ENCODE assay signal across 13 mouse cellular contexts in genomic region chr4:152190096-152190653, GRCm38 (mm10). TPM values are rescaled to one million over a fixed set of nuclear protein-coding genes. Genes with fewer than 3 reads are reported as not detected.
DNase-seq lines count a peak whose midpoint lies in the region; ATAC-seq and TF ChIP-seq lines count a peak whose summit lies in the region.
"Had no signal": no experiment of that assay in that cellular context is flagged by ENCODE, and none has a peak within 500 bp of the region (broad histone marks: within the 10 kb centered on the region; RNA-seq: fewer than 3 reads in every experiment).

No protein-coding gene starts in this region.

- no peak overlapping the region for H3K9ac ChIP-seq in hindbrain, postnatal 0 days (replicated peaks; ENCODE audit: low read length)
- H3K9ac ChIP-seq in hindbrain, embryonic 12.5 days: no peak overlapping the region
- no peak overlapping the region for H3K9ac ChIP-seq in heart, embryonic 16.5 days (ENCODE audit: low read length)
- H3K9ac ChIP-seq: embryonic facial prominence, embryonic 12.5 days had no signal

- H3K9me3 ChIP-seq in hindbrain, postnatal 0 days (ENCODE audit: low read length): no peaks in the 10 kb centered on the region
- H3K9me3 ChIP-seq in hindbrain, embryonic 12.5 days (replicated peaks): no peaks in the 10 kb centered on the region
- no peaks in the 10 kb centered on the region for H3K9me3 ChIP-seq in heart, embryonic 16.5 days (replicated peaks; ENCODE audit: control insufficient read depth, low read length)
- H3K9me3 ChIP-seq: embryonic facial prominence, embryonic 12.5 days had no signal

- no peaks in the 10 kb centered on the region for H3K36me3 ChIP-seq in hindbrain, postnatal 0 days (ENCODE audit: insufficient read depth, low read length)
- H3K36me3 ChIP-seq in hindbrain, embryonic 12.5 days: no peaks in the 10 kb centered on the region
- no peaks in the 10 kb centered on the region for H3K36me3 ChIP-seq in heart, embryonic 16.5 days (ENCODE audit: control insufficient read depth, insufficient read depth)
- H3K36me3 ChIP-seq: embryonic facial prominence, embryonic 12.5 days had no signal

- DNase-seq in hindbrain, postnatal 0 days (ENCODE audit: low spot score): no peak
- DNase-seq in MN1 (ENCODE audit: low spot score): peak; percentile 41
- no peak for DNase-seq in layer of hippocampus, adult 8-10 months (ENCODE audit: low spot score in 2 of 2)
- no peak for DNase-seq in adrenal gland, adult 2 months
- DNase-seq: kidney, adult 9 months; right cerebral cortex, postnatal 25 days; thymus, postnatal 36 days had no signal

- no peak for ATAC-seq in hindbrain, postnatal 0 days
- no peak for ATAC-seq in hindbrain, embryonic 12.5 days (ENCODE audit: low FRiP score)
- no peak for ATAC-seq in heart, embryonic 16.5 days (replicated peaks; ENCODE audit: extremely low read depth, insufficient read depth, low FRiP score)
- peak; percentile 43 for ATAC-seq in monocyte, adult 5-6 weeks (replicated peaks; ENCODE audit: insufficient number of reproducible peaks, low FRiP score, low TSS enrichment, poor library complexity, severe bottlenecking)
- no peak for ATAC-seq in inflammation-experienced regulatory T-cells, adult 6 months

- peaks cover 12% of the 10 kb centered on the region for H3K4me1 ChIP-seq in hindbrain, postnatal 0 days (ENCODE audit: insufficient read depth, low read length)
- H3K4me1 ChIP-seq in hindbrain, embryonic 12.5 days: peaks cover 37% of the 10 kb centered on the region
- H3K4me1 ChIP-seq in heart, embryonic 16.5 days (ENCODE audit: control insufficient read depth, insufficient read depth, low read length): peaks cover 43% of the 10 kb centered on the region

- no peak overlapping the region for H3K4me3 ChIP-seq in hindbrain, postnatal 0 days (ENCODE audit: low read length)
- H3K4me3 ChIP-seq in hindbrain, embryonic 12.5 days: no peak overlapping the region
- no peak overlapping the region for H3K4me3 ChIP-seq in heart, embryonic 16.5 days (ENCODE audit: low read length)
- H3K4me3 ChIP-seq: embryonic facial prominence, embryonic 12.5 days had no signal

- no peaks in the 10 kb centered on the region for H3K27me3 ChIP-seq in hindbrain, postnatal 0 days (ENCODE audit: insufficient read depth, low read length)
- H3K27me3 ChIP-seq in hindbrain, embryonic 12.5 days: no peaks in the 10 kb centered on the region
- no peaks in the 10 kb centered on the region for H3K27me3 ChIP-seq in heart, embryonic 16.5 days (ENCODE audit: control insufficient read depth, insufficient read depth, low read length)
- H3K27me3 ChIP-seq: embryonic facial prominence, embryonic 12.5 days had no signal

- H3K27ac ChIP-seq in hindbrain, postnatal 0 days: 0 out of 2 replicates have a peak overlapping the region, but pooled peaks have one; percentile 11
- no peak overlapping the region for H3K27ac ChIP-seq in hindbrain, embryonic 12.5 days
- H3K27ac ChIP-seq in heart, embryonic 16.5 days (ENCODE audit: low read length): peak overlapping the region; percentile 17

- TF ChIP-seq CTCF in hindbrain, postnatal 0 days (IDR thresholded peaks at IDR 0.05; ENCODE audit: low read depth): no peak

- 57% methylated on average over 11 of the region's 11 CpGs for WGBS in hindbrain, postnatal 0 days
- WGBS in hindbrain, embryonic 12.5 days: 72% methylated on average over 11 of the region's 11 CpGs
- WGBS in heart, embryonic 16.5 days: 62% methylated on average over 11 of the region's 11 CpGs

- H3K4me2 ChIP-seq in hindbrain, postnatal 0 days (ENCODE audit: low read depth, low read length): no peak overlapping the region
- H3K4me2 ChIP-seq in hindbrain, embryonic 12.5 days (replicated peaks): no peak overlapping the region
- H3K4me2 ChIP-seq in heart, embryonic 16.5 days (ENCODE audit: low read depth, low read length): no peak overlapping the region
- H3K4me2 ChIP-seq: embryonic facial prominence, embryonic 12.5 days had no signal

RNA-seq across cellular contexts. Expression of gene Acot7, which starts 12.2 kb away (rescaled TPM):
- 249 and 259 TPM in 2 replicates for total RNA-seq in hindbrain, postnatal 0 days (2014; rRNA removed)
- polyA plus RNA-seq in hindbrain, postnatal 0 days (2015; fragmentation: Nextera tagmentation; extraction: Ambion mirVana): 455 and 488 TPM in 2 replicates
- polyA plus RNA-seq in hindbrain, embryonic 12.5 days (2016; fragmentation: Nextera tagmentation; extraction: Ambion mirVana): 128 and 132 TPM in 2 replicates
- polyA plus RNA-seq in heart, embryonic 16.5 days (2015; fragmentation: Nextera tagmentation; extraction: Ambion mirVana): 67.7 and 68.0 TPM in 2 replicates
- total RNA-seq in monocyte, adult 5-6 weeks (2017): 18.1 to 62.4 TPM (median 30.9 TPM) in 3 replicates
- polyA plus RNA-seq in inflammation-experienced regulatory T-cells, adult 6 months (2017; shearing (Covaris generic)): 100 to 1,000 TPM; 124 to 249 (median 126) TPM
- total RNA-seq in layer of hippocampus, adult 8-10 months (2022): 100 to 1,000 TPM; 297 to 327 (median 321) TPM
- total RNA-seq in adrenal gland, adult 2 months (2021): 10 to 100 TPM; 43.4 to 65.0 TPM
- 22.1 and 25.5 TPM in 2 replicates for polyA plus RNA-seq in adrenal gland, adult 2 months (2012; rRNA removed)

RNA-seq across cellular contexts. Expression of gene Hes2, which starts 31.5 kb away (rescaled TPM):
- total RNA-seq in hindbrain, postnatal 0 days (2014; rRNA removed): not detected in 2 replicates
- polyA plus RNA-seq in hindbrain, postnatal 0 days (2015; fragmentation: Nextera tagmentation; extraction: Ambion mirVana): not detected in 2 replicates
- 2.4 and 2.9 TPM in 2 replicates for polyA plus RNA-seq in hindbrain, embryonic 12.5 days (2016; fragmentation: Nextera tagmentation; extraction: Ambion mirVana)
- 0.14 TPM in 1 of 2 replicates, not detected in the other for polyA plus RNA-seq in heart, embryonic 16.5 days (2015; fragmentation: Nextera tagmentation; extraction: Ambion mirVana)
- total RNA-seq in monocyte, adult 5-6 weeks (2017): not detected in 3 replicates
- polyA plus RNA-seq in inflammation-experienced regulatory T-cells, adult 6 months (2017; shearing (Covaris generic)): not detected
- not detected for total RNA-seq in layer of hippocampus, adult 8-10 months (2022)
- total RNA-seq in adrenal gland, adult 2 months (2021): not detected
- polyA plus RNA-seq in adrenal gland, adult 2 months (2012; rRNA removed): 0.57 TPM in 1 of 2 replicates, not detected in the other
- total RNA-seq: left cerebral cortex, postnatal 25 days had no signal
- polyA plus RNA-seq: embryonic facial prominence, embryonic 12.5 days had no signal

RNA-seq across cellular contexts. Expression of gene Espn, which starts 38.0 kb away (rescaled TPM):
- total RNA-seq in hindbrain, postnatal 0 days (2014; rRNA removed): 0.47 and 1.4 TPM in 2 replicates
- 0.71 and 0.79 TPM in 2 replicates for polyA plus RNA-seq in hindbrain, postnatal 0 days (2015; fragmentation: Nextera tagmentation; extraction: Ambion mirVana)
- polyA plus RNA-seq in hindbrain, embryonic 12.5 days (2016; fragmentation: Nextera tagmentation; extraction: Ambion mirVana): 0.82 and 2.3 TPM in 2 replicates
- polyA plus RNA-seq in heart, embryonic 16.5 days (2015; fragmentation: Nextera tagmentation; extraction: Ambion mirVana): 1.3 and 1.5 TPM in 2 replicates
- 0.53 to 2.0 TPM (median 0.78 TPM) in 3 replicates for total RNA-seq in monocyte, adult 5-6 weeks (2017)
- 10 to 100 TPM in 1 of 3 experiments, 1 to 10 TPM in 2; 6.0 to 13.1 (median 9.7) TPM for polyA plus RNA-seq in inflammation-experienced regulatory T-cells, adult 6 months (2017; shearing (Covaris generic))
- 1 to 10 TPM; 2.9 to 3.0 (median 3.0) TPM for total RNA-seq in layer of hippocampus, adult 8-10 months (2022)
- 1 to 10 TPM; 1.7 to 2.3 TPM for total RNA-seq in adrenal gland, adult 2 months (2021)
- polyA plus RNA-seq in adrenal gland, adult 2 months (2012; rRNA removed): 8.3 and 10.4 TPM in 2 replicates
